Mouse (Mus musculus) hematopoietic stem cell, adult 5-6 weeks (primary cell): ENCODE results near the gene Stox2. TPM values are rescaled to one million over a fixed set of nuclear protein-coding genes. Genes with fewer than 3 reads are reported as not detected.
A peak's percentile ranks its signal among the peaks of the same experiment; 100 is the strongest.

ENCODE experiments used
- ATAC-seq, 2 experiments: fragments of 125-278 bp in 1 of 2; replicated peaks in 1 of 2; 2 replicates each; pipeline ENCODE4 v1.8.0; 2016 to 2017; ENCODE audit warnings: inconsistent platforms in 2 of 2, mild to moderate bottlenecking in 2 of 2, moderate number of reproducible peaks in 2 of 2, low read depth in 1 of 2, moderate TSS enrichment in 1 of 2; ENCODE audit not compliant: low FRiP score in 2 of 2, poor library complexity in 2 of 2, severe bottlenecking in 2 of 2, insufficient read depth in 1 of 2, low TSS enrichment in 1 of 2
- total RNA-seq: library from RNA; stranded (forward); fragments of 172-1452, 232-1000 nt; gene quantifications from 2 replicates; pipeline ENCODE4 v1.2.3, GENCODE M21; 2017

Gene Stox2
- total RNA-seq, 1 experiment from 2014 or later, result 0.25 TPM

DNA sequence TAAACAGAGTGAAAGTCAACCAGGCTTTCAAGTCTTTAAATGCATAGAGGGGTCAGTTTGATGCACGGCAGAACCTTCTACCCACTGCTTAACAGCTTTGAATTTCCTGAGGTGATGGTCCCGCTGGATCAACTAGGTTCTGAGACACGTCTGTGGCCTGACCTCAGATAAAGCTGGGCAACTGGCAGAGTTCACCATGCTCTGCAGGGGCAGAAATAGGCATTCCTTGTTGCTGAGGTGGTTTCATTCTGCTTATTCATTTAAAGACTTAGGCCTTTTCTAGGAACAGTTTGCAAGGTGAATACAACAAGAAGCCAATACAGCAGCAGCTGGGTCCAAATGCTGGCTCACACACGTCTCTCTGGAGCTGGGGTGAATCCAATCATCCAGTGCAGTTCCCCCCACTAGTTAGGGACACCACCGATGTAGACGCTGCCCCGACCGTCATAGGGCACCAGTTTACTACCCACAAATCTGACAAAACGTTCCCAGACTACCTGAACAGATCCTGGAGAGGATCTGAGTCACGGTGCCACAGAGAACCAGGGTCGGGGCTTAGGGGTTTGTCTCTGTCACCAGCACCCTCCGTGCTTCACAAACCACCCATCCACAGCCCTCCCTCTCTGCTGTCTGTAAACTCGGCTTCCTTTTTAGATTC lies 204.6 kb downstream of the Stox2 start:
- ATAC-seq, result no peak

DNA sequence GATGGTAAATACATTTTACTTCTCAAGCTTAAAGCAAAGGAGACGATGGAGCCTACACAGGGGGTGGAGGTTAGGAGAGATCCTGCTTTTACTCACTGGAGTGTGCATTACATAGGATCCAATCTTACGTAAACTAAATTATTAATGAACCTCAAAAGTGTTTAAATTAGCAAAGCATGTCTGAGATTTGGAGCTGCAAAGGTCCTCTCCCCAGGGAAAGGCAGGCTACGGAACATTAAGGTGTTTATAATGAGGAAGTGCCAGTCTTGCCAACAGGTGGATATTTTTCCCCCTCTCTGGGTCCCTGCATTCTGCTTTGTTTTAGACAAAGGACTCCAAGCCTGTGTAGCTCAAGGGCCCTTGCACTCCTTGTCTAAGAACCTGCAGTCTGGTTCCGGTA lies 205.3 kb downstream of the Stox2 start:
- no peak for ATAC-seq

DNA sequence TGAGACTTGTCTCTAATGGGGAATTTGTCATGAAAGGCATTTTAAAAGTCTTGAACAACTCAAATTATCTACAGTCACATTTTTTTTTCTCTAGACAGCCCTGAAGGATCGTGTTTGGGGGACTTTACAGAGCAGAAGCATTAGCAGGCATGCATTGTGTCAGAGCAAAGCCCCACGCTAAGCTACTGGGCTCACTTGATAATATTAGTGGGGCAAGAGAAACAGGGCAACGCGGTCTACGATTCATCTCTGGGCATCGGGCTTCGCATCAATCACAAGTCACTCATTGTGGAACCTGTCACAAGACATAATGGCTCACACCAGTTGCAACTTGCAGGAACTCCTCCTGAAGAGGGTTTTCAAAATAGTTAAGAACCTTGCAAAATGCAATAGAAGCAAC lies 205.9 kb downstream of the Stox2 start:
- ATAC-seq, result no peak

DNA sequence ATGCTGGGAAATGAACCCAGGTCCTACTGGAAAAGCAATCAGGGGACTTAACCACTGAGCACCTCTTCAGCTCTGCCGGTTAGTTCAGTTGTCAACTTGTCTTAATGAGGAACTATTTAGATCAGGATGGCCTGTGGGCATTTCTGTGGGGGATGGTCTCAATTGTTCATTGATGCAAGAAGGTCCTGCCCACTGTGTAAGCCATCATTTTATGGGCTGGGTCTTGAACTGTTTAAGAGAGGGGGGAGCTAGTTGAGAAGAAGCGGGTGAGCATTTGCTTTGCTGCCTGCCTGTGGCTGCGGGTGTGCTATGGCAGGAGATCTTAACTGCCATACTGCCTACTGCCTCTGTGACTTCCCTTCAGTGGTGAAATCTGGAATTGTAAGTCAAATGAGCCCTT lies 214.1 kb downstream of the Stox2 start:
- ATAC-seq, result peak in 1 of 2 experiments; percentile 25; a peak in 1 of 4 replicates

DNA sequence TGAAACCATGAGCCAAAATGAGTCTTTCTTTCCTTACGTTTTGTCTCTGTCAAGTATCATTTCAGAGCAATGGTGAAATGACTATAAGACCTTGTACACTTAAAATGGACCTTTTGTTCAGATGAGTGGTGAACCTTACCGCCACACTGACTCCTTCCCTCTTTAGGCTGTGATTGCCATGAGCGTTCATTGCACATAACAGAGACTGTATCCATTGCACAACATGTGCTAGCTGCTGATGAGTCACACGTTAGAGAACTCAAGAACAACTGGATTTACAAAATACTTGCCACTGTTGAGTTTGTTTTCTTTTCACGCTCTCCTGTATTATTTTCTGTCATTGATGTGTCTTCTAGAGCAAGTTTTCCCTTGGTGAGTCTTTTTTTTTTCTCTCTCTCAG lies 216.1 kb downstream of the Stox2 start:
- ATAC-seq, result no peak

DNA sequence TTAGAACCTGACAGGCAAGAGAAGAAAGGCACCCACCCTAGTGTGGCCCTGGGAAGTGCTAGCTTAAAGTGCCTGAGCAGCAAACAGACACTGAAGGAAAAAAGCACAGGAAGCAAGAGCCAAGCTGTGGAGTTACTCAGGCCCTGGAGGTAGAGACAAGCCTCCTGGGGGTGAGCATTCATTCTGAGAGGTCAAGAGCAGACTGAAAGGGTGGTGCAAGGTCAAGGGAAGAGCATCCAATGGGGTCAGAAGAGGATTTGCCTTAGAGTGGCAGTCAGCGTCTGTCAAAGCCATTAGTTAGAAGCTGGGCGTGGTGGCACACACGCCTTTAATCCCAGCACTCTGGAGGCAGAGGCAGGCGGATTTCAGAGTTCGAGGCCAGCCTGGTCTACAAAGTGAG lies 224.3 kb downstream of the Stox2 start:
- no peak for ATAC-seq

DNA sequence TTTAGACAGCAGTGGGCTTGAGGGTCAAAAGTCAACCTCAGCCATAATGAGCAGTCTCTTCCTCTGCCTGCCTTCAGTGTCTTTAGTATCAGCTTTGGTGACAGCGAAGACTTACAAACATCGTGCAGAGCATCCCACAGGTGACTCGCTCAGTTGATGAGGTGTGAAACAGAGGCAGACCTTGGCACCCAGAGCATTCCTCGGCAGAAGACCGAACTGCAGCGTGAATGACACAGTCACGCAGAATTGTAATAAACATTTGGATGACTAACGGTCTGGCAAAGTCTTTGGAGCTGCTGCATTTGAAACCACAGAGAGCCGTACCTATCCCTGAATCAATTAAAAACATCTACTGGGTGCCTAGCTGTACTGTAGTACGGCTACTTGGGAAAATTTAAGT lies 225.0 kb downstream of the Stox2 start:
- no peak for ATAC-seq

DNA sequence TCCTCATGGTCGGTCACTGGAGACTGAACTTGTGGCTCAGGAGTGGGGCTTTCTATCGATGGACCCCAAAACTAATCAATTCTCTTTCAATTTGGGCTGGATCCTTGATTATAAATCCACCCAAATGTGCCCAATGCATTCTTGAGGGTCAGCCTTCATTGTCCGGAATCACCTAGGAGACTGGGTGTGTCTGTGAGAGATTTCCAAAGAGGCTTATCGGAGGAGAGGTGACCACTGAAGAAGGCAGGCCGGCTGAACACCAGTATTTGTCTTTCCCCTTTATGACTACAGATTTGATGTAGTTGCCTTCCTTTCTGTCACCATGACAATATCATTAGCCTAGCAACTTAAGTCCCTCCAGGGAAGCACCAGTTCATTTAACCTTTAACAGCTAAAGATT lies 225.8 kb downstream of the Stox2 start:
- no peak for ATAC-seq

DNA sequence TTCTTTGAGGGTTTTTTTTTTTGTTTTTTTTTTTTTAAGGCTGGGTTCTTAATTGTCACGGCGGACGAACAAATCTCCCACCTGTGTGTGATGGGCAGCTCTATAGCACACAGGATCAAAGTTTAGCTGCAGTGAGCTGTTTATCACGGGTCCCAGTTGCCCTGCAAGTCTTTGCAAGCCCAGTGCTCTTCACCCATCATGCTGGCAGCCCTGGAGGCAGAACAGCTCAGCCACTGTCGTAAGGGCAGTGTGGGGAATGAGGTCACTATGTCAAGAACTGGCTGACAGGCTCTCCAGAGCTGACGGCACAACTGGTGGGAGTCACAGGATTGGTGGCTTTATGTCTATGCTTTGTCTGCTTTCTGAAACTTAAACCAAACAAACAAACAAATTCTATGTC lies 227.6 kb downstream of the Stox2 start:
- no peak for ATAC-seq

DNA sequence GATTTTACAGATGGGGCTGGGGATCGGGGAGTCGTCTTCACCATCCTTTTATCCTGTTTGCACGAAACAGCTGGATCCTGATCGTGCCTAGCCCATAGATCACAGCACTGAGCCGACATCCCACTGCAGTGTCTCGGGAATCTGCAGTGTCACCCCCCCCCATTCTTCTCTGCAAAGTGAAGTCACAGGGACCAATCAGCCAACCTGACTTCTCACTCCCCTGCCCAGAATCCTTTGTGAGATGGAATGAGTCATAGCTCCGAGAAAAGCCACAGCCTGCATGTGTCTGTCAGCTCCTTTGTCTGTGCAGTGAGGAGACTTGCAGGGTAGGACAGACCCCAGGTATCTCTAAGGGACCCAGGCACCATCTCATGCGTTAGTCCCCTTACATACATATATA lies 228.1 kb downstream of the Stox2 start:
- ATAC-seq, result no peak

DNA sequence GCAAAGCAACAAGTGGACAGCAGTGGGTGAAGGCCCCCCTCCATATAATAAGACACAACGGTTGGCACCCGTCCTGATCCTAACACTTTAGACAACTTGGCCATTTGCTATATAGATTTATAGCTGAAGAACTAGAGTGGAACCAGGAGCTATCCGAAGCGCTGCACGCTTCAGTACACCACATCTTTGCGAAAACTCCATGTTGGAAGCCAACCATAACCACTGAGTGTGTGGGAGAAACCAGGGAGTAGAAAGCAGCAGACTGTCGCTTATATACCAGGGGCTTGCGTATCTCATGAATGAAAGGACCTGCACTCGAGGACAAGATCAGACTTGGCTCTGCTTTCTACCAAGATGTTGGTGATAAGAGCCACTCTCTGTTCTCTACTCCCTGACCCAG lies 234.0 kb downstream of the Stox2 start:
- no peak for ATAC-seq

DNA sequence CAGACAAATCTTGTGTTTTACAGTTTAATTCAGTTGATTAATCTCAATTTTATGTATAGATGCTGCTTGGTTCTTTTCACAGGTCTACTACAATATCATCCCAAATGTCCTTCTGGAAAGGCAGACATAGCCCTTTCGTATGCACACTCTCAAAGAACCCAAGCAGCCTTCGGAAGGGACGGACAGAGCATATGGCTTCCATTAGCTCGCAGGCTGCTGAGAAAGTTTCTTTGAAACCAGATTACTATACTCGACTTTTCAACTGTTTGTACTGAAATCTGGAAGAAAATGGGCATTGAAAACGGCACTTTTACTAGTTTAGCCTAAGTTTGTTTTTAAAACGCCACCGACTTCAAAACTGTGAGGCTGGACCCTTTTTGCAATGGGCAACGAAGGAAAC lies 234.9 kb downstream of the Stox2 start:
- ATAC-seq, result no peak

DNA sequence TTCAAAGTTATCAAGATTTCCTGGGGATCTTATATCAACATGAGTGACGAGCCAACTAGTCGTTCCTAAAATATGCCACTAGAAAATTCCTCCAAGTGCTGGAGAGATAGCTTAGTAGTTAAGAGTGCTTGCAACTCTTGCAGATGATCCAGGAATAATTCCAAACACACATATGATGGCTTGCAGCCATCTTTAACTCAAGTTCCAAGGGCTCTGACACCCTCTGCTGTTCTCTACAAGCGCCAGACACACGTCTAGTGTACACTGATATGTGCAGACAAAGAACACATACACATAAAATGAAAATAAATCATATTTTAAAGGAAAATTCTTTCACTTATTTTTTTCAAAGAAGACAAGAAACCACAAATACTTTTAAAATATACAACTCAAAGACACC lies 237.9 kb downstream of the Stox2 start:
- ATAC-seq, result no peak

DNA sequence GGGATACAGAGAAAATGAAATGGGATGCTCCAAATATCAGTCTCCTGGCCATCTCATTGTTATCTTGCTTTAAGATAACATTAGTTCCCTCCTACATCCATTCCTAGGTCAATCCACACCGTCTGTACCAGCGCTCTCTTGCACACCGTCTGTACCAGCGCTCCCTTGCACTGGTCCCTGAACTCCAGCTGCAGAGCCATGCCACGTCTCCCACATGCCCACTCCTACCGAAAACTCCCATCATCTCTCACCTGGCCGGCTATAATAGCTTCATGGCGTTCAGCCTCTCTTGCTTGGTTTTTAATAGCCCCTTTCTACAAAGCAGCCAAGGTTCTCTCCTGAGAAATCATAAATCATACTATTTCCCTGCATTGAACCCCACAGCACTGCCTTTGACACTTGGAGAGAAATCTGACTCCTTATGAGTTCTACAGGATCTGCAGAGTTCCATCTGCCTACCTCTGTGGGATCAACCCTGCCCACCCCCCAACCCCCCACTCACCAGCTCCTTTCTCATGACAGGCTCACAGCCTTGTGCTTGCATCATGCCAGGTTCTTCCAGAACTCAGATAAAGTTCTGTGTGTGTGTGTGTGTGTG lies 239.4 kb downstream of the Stox2 start:
- ATAC-seq, result no peak

DNA sequence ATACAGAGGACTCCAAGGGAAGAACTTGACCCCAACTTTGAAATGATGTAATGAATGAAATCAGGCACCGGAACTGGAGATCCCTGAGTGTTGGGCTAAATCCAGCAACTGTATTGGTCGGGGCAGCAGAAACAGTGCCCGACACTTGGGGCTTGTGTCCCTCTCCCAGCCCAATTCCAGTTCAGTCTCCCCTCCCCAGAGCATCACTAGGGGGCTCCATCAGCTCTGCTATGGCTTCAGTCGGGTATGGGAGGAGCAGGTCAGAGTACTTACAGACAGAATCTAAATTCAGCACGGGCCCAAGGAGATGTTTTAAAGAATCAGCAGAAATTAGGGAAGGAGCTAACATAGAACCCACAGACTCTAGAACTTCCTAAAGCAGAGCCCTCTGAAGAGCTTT lies 240.7 kb downstream of the Stox2 start:
- no peak for ATAC-seq

DNA sequence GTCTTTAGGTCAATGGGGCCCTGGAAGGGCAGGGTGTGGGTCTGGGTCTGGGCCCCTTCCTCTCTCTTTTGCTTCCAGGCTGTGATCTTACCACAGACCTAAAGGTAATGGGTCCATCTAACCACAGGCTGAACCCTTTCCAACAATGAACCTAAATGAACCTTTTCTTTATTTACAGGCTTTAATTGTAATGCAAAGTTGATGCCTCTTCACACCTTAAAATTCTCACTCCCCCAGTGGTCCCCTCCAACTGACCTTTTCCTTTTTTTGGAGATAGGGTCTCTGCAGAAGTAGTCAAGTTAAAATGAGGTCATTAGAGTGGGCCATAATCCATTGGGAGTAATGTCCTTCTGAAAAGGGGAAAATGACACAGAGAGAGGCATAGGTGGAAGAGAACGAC lies 249.8 kb downstream of the Stox2 start:
- ATAC-seq, result no peak

DNA sequence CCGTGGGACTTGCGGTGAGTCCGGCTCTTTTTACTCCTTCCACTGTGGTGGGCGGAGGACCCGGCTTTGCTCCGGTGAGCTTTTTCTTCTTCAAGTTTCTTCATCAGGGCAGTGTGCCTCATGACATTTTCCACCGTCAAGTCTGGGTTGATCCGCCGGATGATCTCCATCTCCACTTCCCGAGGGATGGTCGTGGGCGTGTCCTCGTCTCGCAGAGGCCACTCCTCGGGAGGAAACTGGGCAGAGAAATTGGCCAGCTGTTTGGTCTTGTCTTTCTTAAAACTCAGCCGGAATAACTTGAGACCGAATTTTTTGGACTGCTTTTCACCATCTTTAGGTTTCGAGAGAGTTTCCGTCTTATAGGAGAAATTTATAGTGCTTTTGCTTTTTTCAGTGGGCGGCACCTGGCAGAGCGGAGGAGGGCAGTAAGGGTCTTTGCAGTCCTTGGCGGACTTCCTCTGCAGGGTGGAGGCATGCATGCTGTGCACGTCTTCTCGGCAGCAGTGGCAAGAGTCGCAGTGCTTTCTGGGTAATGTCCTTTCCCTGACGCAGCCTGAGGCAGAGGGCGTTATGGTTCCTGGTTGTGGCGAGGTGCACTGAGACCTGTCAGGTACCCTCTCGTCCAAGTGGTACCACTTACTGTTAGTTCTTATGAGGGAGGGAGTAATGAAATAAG lies 252.7 kb downstream of the Stox2 start:
- no peak for ATAC-seq

DNA sequence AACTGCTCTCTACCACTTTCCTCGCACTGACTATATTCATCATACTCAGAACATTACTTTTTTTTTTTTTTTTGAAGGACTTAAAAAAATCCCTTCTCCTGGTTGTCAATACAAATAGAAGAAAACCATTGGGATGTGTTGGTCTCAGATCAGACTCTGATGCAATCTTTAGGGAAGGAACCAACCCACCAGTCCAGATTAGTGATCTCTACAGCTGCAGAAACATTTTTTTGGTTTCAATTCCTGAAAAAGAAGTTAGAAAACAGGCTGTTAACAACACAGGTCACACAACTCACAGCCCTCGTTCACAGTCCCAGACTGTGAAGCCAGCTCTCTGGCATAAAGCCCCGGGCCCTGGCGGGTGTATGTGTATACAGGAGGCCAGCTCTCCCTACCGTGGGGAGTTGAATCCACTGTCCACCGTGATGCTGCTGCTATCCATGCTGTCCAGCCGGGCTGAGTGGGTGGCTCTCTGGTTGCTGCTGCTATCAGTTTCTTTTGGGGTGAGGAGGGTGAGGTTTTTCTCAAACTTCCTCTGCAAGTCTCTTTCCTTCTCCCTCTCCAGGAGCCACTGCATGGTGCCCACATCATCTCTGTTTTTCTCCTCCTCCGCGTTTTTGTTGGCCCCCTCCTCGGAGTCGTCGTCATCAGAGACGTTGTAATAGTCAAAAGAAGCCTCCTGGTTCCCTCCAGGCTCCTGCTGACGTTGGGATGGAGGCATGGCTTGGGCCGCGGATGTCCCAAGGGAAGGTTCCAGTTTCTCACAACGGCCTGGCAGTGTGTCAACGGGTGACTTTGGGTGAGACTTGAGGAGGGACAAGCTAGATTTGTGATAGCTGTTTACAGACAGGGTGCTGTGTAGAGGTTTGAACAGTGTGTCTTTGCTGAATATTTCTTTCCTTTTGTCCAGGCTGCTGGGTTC lies 254.5 kb downstream of the Stox2 start:
- peak; percentile 7 to 28; a peak in 2 of 4 replicates for ATAC-seq
